In genomic region chr2:174598451-174598850, GRCm38 (mm10) we compare ENCODE assay signal across 13 mouse cellular contexts. TPM values are rescaled to one million over a fixed set of nuclear protein-coding genes. Genes with fewer than 3 reads are reported as not detected.
DNase-seq lines count a peak whose midpoint lies in the region; ATAC-seq and TF ChIP-seq lines count a peak whose summit lies in the region.
"Had no signal": no experiment of that assay in that cellular context is flagged by ENCODE, and none has a peak within 500 bp of the region (broad histone marks: within the 10 kb centered on the region; RNA-seq: fewer than 3 reads in every experiment).

No protein-coding gene starts in this region.

- H3K27me3 ChIP-seq in spleen, adult 2 months (ENCODE audit: control insufficient read depth, insufficient read depth, low read length): no peaks in the 10 kb centered on the region

- no peak for TF ChIP-seq CTCF in spleen, adult 2 months (IDR thresholded peaks at IDR 0.05; ENCODE audit: extremely low read depth, insufficient read depth, insufficient read length, insufficient replicate concordance)
- no peak for TF ChIP-seq CTCF in cortical plate, adult 2 months (IDR thresholded peaks at IDR 0.05; ENCODE audit: extremely low read depth, insufficient read depth, low read length)

- 11% methylated on average over 12 of the region's 12 CpGs for WGBS in spleen, adult 2 months

- H3K4me3 ChIP-seq in spleen, adult 2 months (ENCODE audit: extremely low read depth, insufficient read depth, insufficient read length): peak overlapping the region; percentile 36; the same call in 1 of the 2 replicates
- peak overlapping the region; percentile 79 for H3K4me3 ChIP-seq in cortical plate, adult 2 months (ENCODE audit: insufficient read depth, low read length)

- no peak for TF ChIP-seq POLR2A in spleen, adult 2 months (IDR thresholded peaks at IDR 0.05; ENCODE audit: low read depth, low read length)
- no peak; the same call in 1 of the 2 replicates for TF ChIP-seq POLR2A in cortical plate, adult 2 months (IDR thresholded peaks at IDR 0.05; ENCODE audit: extremely low read depth, insufficient read depth, low read length)

- no peak for ATAC-seq in cerebellum, adult (ENCODE audit: insufficient number of reproducible peaks, low FRiP score, low TSS enrichment)
- ATAC-seq: intestine, postnatal 0 days had no signal

- no peaks in the 10 kb centered on the region for H3K36me3 ChIP-seq in spleen, adult 2 months (ENCODE audit: control insufficient read depth, insufficient read depth, low read length)

- peaks cover 29% of the 10 kb centered on the region; the same call in 1 of the 2 replicates for H3K4me1 ChIP-seq in spleen, adult 2 months (ENCODE audit: control insufficient read depth, insufficient read depth, insufficient read length)
- peaks cover 4% of the 10 kb centered on the region for H3K4me1 ChIP-seq in cortical plate, adult 2 months (ENCODE audit: control insufficient read depth, insufficient read depth, low read length)

- no peak overlapping the region for H3K27ac ChIP-seq in spleen, adult 2 months (ENCODE audit: insufficient read depth, low read length)
- H3K27ac ChIP-seq in cortical plate, adult 2 months (ENCODE audit: insufficient read depth, low read length): no peak overlapping the region

- DNase-seq in spleen, adult 2 months (ENCODE audit: low read depth in 1 of 2, low spot score in 2 of 2): peak in 1 of 2 experiments; percentile 38
- no peak for DNase-seq in spleen, adult 12 weeks (ENCODE audit: low spot score)
- DNase-seq in layer of hippocampus, postnatal 36 days: peak; percentile 64 to 68
- DNase-seq in thymus, postnatal 14 days: peak; percentile 63
- no peak for DNase-seq in cerebellum, postnatal 10 days
- no peak for DNase-seq in c-Kit-positive CD71-positive TER-119-positive erythroid progenitor cells, embryonic 14.5 days (ENCODE audit: low spot score)
- DNase-seq: cerebellum, adult 11 months; heart, adult 18-20 months had no signal

RNA-seq across cellular contexts. Expression of gene Zfp831, which starts 44.9 kb away (rescaled TPM):
- 6.7 and 6.9 TPM in 2 replicates for polyA plus RNA-seq in spleen, adult 2 months (2012; rRNA removed)
- polyA plus RNA-seq in cortical plate, adult 2 months (2012; rRNA removed): 5.8 and 6.4 TPM in 2 replicates
- total RNA-seq in layer of hippocampus, postnatal 36 days (2021): 10 to 100 TPM; 22.1 to 22.7 TPM
- polyA plus RNA-seq: forebrain, embryonic 11.5 days; intestine, postnatal 0 days; liver, embryonic 11.5 days had no signal

Comparison
In these comparisons a context has a peak if more than half of its experiments do, and no peak if none do; other contexts are left out.
1. DNase-seq: peak in layer of hippocampus, postnatal 36 days (2 of 2) and thymus, postnatal 14 days (single experiment); none in spleen, adult 12 weeks (single experiment), cerebellum, postnatal 10 days (0 of 2) and c-Kit-positive CD71-positive TER-119-positive erythroid progenitor cells, embryonic 14.5 days (single experiment).